Mouse (Mus musculus) thymus, postnatal 25 days (tissue): ENCODE results near the gene Gm12184.
"Not testable (repeated sequence)": the region's sequence is repeated elsewhere in the genome, so short reads cannot be mapped to it uniquely, and the experiment has no call there.

ENCODE experiments used
- DNase-seq: peaks from one replicate; pipeline ENCODE4 v3.0.0; 2022

The Gm12184 gene

GRCm38 (mm10) chr11:48846362-48846761, 19.9 kb upstream of the Gm12184 start:
- not testable (repeated sequence) for DNase-seq

- no peak for DNase-seq
Observed at GRCm38 (mm10) chr11:48845244-48845815, 18.9 kb upstream of the Gm12184 start.

GRCm38 (mm10) chr11:48844309-48844708, 17.9 kb upstream of the Gm12184 start:
- no peak for DNase-seq

- no peak for DNase-seq
Observed at GRCm38 (mm10) chr11:48843202-48843601, 16.7 kb upstream of the Gm12184 start.

- no peak for DNase-seq
Observed at GRCm38 (mm10) chr11:48842378-48842792, 15.9 kb upstream of the Gm12184 start.

GRCm38 (mm10) chr11:48841213-48841612, 14.8 kb upstream of the Gm12184 start:
- DNase-seq: no peak

- no peak for DNase-seq
Observed at GRCm38 (mm10) chr11:48840805-48841204, 14.3 kb upstream of the Gm12184 start.

GRCm38 (mm10) chr11:48838879-48839680, 12.6 kb upstream of the Gm12184 start:
- no peak for DNase-seq

- no peak for DNase-seq
Observed at GRCm38 (mm10) chr11:48838181-48838797, 11.8 kb upstream of the Gm12184 start.

GRCm38 (mm10) chr11:48837310-48838180, 11.1 kb upstream of the Gm12184 start:
- peak; percentile 48 for DNase-seq

- no peak for DNase-seq
Observed at GRCm38 (mm10) chr11:48836990-48837309, 10.5 kb upstream of the Gm12184 start.

- no peak for DNase-seq
Observed at GRCm38 (mm10) chr11:48835923-48836322, 9.5 kb upstream of the Gm12184 start.

- DNase-seq: peak; percentile 96
Observed at GRCm38 (mm10) chr11:48833731-48834639, 7.5 kb upstream of the Gm12184 start.

- DNase-seq: no peak
Observed at GRCm38 (mm10) chr11:48833078-48833730, 6.7 kb upstream of the Gm12184 start.

GRCm38 (mm10) chr11:48831273-48831672, 4.8 kb upstream of the Gm12184 start:
- no peak for DNase-seq

- DNase-seq: no peak
Observed at GRCm38 (mm10) chr11:48830279-48830678, 3.8 kb upstream of the Gm12184 start.

- no peak for DNase-seq
Observed at GRCm38 (mm10) chr11:48827926-48828325, 1.5 kb upstream of the Gm12184 start.

- no peak for DNase-seq
Observed at GRCm38 (mm10) chr11:48826752-48827096, 269 bp upstream of the Gm12184 start.

- DNase-seq: no peak
Observed at GRCm38 (mm10) chr11:48824311-48824830, 2.1 kb downstream of the Gm12184 start.

GRCm38 (mm10) chr11:48823536-48823972, 2.9 kb downstream of the Gm12184 start:
- DNase-seq: peak; percentile 79
